Mouse (Mus musculus): ENCODE measurements around the gene Lrp2bp. TPM values are rescaled to one million over a fixed set of nuclear protein-coding genes. Genes with fewer than 3 reads are reported as not detected.

The Lrp2bp gene
- 0.35 TPM for polyA plus RNA-seq (2017; shearing (Covaris generic))

GRCm38 (mm10) chr8:45999138-45999783 is at the start of gene Lrp2bp:
Gene Lrp2bp, plus strand, starts transcription at chr8:45999303.

GRCm38 (mm10) chr8:45975126-45975836 is 23.8 kb upstream of the Lrp2bp start, which contains the start of the genes 1700029J07Rik and Ufsp2:
Gene 1700029J07Rik, minus strand, starts transcription at chr8:45975252.
Gene Ufsp2, plus strand, starts transcription at chr8:45975528.

GRCm38 (mm10) chr8:46005596-46005995 is 6.5 kb downstream of the Lrp2bp start, which contains the start of gene Ankrd37:
Gene Ankrd37, minus strand, starts transcription at chr8:46005707.

Other genes with a start within 250 kb of the Lrp2bp start
- gene Pdlim3, start 113.8 kb upstream of the Lrp2bp start, polyA plus RNA-seq (2017; shearing (Covaris generic)): 0.05 TPM
- not detected for gene Ccdc110, start 64.7 kb upstream of the Lrp2bp start, polyA plus RNA-seq (2017; shearing (Covaris generic))
- 2.7 TPM for gene 1700029J07Rik, start 24.1 kb upstream of the Lrp2bp start, polyA plus RNA-seq (2017; shearing (Covaris generic))
- gene Ufsp2, start 23.8 kb upstream of the Lrp2bp start, polyA plus RNA-seq (2017; shearing (Covaris generic)): 44.3 TPM
- 14.5 TPM for gene Ankrd37, start 6.4 kb downstream of the Lrp2bp start, polyA plus RNA-seq (2017; shearing (Covaris generic))
- 31.1 TPM for gene Cfap97, start 152.5 kb downstream of the Lrp2bp start, polyA plus RNA-seq (2017; shearing (Covaris generic))
- 20.4 TPM for gene Snx25, start 152.9 kb downstream of the Lrp2bp start, polyA plus RNA-seq (2017; shearing (Covaris generic))
- gene Slc25a4, start 212.0 kb downstream of the Lrp2bp start, polyA plus RNA-seq (2017; shearing (Covaris generic)): 103 TPM